Mouse (Mus musculus): ENCODE data around the gene Umodl1. TPM values are rescaled to one million over a fixed set of nuclear protein-coding genes. Genes with fewer than 3 reads are reported as not detected.
A peak's percentile ranks its signal among the peaks of the same experiment; 100 is the strongest.

Umodl1 gene
- polyA plus RNA-seq, 1 experiment from 2014 or later: 0.03 TPM

DNA sequence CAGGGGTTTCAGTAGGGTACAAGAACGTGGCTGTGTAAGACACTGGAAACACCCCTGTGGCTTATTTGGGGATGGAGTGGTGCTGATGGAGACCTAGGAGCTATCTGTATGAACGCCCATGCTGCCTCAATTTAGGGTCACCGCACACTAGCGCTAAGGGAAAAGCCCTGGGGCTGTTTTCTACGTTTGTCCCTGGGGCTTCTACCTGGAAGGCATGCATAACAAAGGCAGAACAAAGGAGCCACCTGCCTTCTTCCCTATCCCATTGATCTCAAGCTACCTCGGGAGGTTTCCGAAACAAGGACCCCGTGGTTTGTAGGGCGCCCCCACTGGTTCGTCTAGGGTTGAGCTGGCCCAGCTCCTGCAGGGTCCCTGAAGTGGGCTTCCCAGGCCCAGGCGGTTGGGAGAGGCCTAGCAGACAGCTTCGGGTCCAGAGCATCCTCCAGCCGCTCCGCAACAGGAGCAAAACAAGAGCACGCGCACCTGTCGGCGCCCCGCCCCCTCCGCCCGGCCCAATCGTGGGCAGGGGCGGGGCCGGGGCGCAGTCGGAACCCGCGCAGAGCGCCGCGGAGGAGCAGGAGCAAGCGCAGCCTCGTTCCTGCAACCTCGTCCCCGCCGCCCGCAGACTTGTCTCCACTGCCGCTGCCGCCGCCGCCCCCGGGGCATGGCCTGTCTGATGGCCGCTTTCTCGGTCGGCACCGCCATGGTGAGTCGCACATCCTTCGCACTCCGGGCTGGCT lies 102.9 kb downstream of the Umodl1 start, which contains the start of gene Abcg1:
TSS of gene Abcg1 (plus strand) at position 525 of the 740 bp plus-strand sequence.
- H3K27ac ChIP-seq: 0 out of 2 replicates have a peak within 1 kb of the TSS, but pooled peaks have one; percentile 23
- peak within 1 kb of the TSS; percentile 43 for H3K9ac ChIP-seq
- peak; percentile 62; the same call in 1 of the 2 replicates for ATAC-seq (replicated peaks; ENCODE audit: low FRiP score)
- peaks cover 38% of the 10 kb centered on the region for H3K4me1 ChIP-seq
- H3K4me2 ChIP-seq: peak within 1 kb of the TSS; percentile 84
- H3K9me3 ChIP-seq (replicated peaks): peaks cover 4% of the 10 kb centered on the region
- 2% methylated on average over 49 of the region's 49 CpGs for WGBS
- peak within 1 kb of the TSS; percentile 54 for H3K4me3 ChIP-seq (replicated peaks)
- no peaks in the 10 kb centered on the region for H3K36me3 ChIP-seq
- peaks cover 43% of the 10 kb centered on the region for H3K27me3 ChIP-seq

DNA sequence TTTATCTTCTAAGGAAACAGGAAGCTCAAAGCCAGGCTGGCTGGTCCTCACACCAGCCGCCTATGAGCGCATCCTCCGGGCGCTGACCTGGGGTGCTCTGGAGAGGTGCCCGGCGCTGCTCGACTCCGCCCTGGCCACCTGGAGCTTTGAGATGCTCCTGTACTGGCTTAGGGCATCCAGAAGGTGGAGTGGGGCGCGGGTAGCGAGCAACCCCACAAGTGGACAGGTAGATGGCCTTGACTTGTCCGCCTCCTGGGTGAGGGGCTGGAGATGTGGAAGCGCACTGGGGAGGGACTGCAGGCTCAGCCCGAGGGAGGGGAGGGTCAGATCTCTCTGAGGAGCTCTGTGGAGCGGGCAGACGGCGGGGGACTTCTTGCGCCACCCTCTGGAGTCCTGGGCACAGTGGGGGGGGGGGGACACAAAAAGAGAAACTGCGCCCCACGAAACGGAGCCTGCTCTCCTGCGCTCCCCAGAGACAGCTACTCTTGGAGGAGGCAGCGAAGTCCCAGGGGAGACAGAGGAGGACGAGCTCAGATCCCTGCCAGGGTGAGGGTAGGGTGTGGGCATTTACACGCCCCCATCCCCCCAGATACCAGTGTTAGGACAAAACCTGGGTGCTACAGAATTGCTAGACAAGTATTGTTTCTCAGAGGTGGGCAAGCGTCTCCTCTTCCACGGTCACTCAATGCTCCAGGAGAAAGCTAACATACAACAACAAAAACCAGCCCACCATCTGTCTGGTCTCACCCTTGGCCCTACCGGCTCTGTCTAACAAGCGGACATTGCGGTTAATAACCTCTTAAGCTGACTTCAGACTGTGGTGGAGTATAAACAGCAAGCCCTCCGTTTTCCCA lies 103.7 kb downstream of the Umodl1 start:
- H3K27ac ChIP-seq: 0 out of 2 replicates have a peak overlapping the region, but pooled peaks have one; percentile 23
- H3K4me1 ChIP-seq: peaks cover 38% of the 10 kb centered on the region
- peaks cover 4% of the 10 kb centered on the region for H3K9me3 ChIP-seq (replicated peaks)
- ATAC-seq (replicated peaks; ENCODE audit: low FRiP score): peak; percentile 49
- WGBS: under 1% methylated on average over 31 of the region's 31 CpGs
- peaks cover 43% of the 10 kb centered on the region for H3K27me3 ChIP-seq
- peak overlapping the region; percentile 54 for H3K4me3 ChIP-seq (replicated peaks)
- no peaks in the 10 kb centered on the region for H3K36me3 ChIP-seq
- peak overlapping the region; percentile 84 for H3K4me2 ChIP-seq
- peak overlapping the region; percentile 43 for H3K9ac ChIP-seq

GRCm38 (mm10) chr17:31058745-31059085 lies 104.3 kb downstream of the Umodl1 start:
- 0 out of 2 replicates have a peak overlapping the region, but pooled peaks have one; percentile 23 for H3K27ac ChIP-seq
- peaks cover under 1% of the 10 kb centered on the region; the same call in 1 of the 2 replicates for H3K9me3 ChIP-seq (replicated peaks)
- peaks cover 43% of the 10 kb centered on the region for H3K27me3 ChIP-seq
- H3K36me3 ChIP-seq: no peaks in the 10 kb centered on the region
- ATAC-seq (replicated peaks; ENCODE audit: low FRiP score): no peak
- H3K4me3 ChIP-seq (replicated peaks): peak overlapping the region; percentile 54
- WGBS: 2% methylated on average over 13 of the region's 13 CpGs
- H3K9ac ChIP-seq: no peak overlapping the region
- peak overlapping the region; percentile 84 for H3K4me2 ChIP-seq
- H3K4me1 ChIP-seq: peaks cover 38% of the 10 kb centered on the region

GRCm38 (mm10) chr17:31060196-31060587 lies 105.8 kb downstream of the Umodl1 start:
- peaks cover 38% of the 10 kb centered on the region for H3K4me1 ChIP-seq
- no peaks in the 10 kb centered on the region for H3K36me3 ChIP-seq
- no peak overlapping the region for H3K4me3 ChIP-seq (replicated peaks)
- H3K4me2 ChIP-seq: peak overlapping the region; percentile 23; the same call in 1 of the 2 replicates
- H3K27me3 ChIP-seq: peaks cover 43% of the 10 kb centered on the region
- H3K27ac ChIP-seq: peak overlapping the region; percentile 72
- H3K9me3 ChIP-seq (replicated peaks): no peaks in the 10 kb centered on the region
- ATAC-seq (replicated peaks; ENCODE audit: low FRiP score): no peak
- 36% methylated on average over 4 of the region's 4 CpGs for WGBS
- H3K9ac ChIP-seq: no peak overlapping the region

Small RNA genes within 50 kb of the gene (microRNA-seq; reads per million reads assigned to microRNA genes)
- gene Gm24026: not detected

Other genes starting within 250 kb of the Umodl1 start
- 0.28 and 0.42 TPM in 2 replicates for gene Glp1r, start 52.8 kb upstream of the Umodl1 start, polyA plus RNA-seq (2015; fragmentation: Nextera tagmentation; extraction: Ambion mirVana)
- gene Abcg1, start 103.0 kb downstream of the Umodl1 start, polyA plus RNA-seq (2015; fragmentation: Nextera tagmentation; extraction: Ambion mirVana): 7.1 and 7.5 TPM in 2 replicates
- gene Tff3, start 175.0 kb downstream of the Umodl1 start, polyA plus RNA-seq (2015; fragmentation: Nextera tagmentation; extraction: Ambion mirVana): 1.4 and 49.7 TPM in 2 replicates
- gene Tff2, start 189.6 kb downstream of the Umodl1 start, polyA plus RNA-seq (2015; fragmentation: Nextera tagmentation; extraction: Ambion mirVana): 1.1 and 1.6 TPM in 2 replicates
- 0.32 and 0.57 TPM in 2 replicates for gene Tff1, start 210.6 kb downstream of the Umodl1 start, polyA plus RNA-seq (2015; fragmentation: Nextera tagmentation; extraction: Ambion mirVana)
- not detected in 2 replicates for gene Tmprss3, start 244.3 kb downstream of the Umodl1 start, polyA plus RNA-seq (2015; fragmentation: Nextera tagmentation; extraction: Ambion mirVana)

All from kidney, embryonic 15.5 days (tissue).